Mouse (Mus musculus): ENCODE results near the gene Katnb1.

The Katnb1 gene

DNA sequence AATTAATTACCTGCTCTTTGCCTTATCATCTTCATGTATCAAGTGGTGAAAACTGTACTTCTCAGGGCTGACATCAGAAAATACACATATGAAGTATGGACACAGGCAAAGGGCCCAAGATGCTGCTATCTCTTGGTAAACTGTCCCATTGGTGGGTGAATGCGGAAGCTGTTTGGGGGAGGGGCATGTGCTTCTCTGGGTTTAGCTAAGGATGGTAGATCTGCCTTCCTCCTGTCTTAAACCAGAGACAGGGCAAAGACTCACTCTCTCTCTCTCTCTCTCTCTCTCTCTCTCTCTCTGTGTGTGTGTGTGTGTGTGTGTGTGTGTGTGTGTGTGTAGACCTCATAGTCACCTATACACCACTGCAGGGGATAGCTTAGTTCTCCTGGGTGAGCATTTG lies 60.0 kb downstream of the Katnb1 start:
- DNase-seq (ENCODE audit: low spot score): no peak

DNA sequence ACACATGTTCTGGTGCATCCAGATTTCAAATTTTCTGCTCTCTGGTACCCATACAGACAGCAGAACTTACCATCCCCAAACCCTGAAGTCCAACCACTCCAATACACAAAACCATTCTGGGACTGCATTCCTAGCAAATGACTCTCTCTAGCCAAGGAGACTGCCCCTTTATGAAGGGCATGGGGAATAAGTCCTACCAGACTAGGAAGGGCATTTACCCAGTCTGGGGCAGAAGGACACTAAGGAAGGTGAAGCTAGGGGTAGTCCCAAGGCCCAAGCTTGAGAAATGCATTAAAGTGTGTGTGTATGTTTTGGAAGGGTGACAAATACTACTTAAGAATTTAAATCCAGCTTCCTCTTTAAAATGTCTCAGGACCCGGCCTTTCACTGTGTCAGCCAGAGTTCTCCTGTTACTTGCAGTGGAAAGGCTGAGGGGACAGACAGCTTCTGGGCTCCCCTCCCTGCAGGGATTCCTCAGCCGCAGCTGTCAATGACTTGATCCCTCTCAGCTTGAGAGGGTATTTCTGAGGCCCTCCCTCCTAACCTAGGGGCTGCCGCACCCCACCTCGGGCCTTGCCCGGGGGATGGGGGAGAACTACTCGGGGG lies 60.6 kb downstream of the Katnb1 start:
- DNase-seq (ENCODE audit: low spot score): no peak

- DNase-seq (ENCODE audit: low spot score): peak; percentile 79
Measured at GRCm38 (mm10) chr8:95142075-95142831, 61.3 kb downstream of the Katnb1 start.

DNA sequence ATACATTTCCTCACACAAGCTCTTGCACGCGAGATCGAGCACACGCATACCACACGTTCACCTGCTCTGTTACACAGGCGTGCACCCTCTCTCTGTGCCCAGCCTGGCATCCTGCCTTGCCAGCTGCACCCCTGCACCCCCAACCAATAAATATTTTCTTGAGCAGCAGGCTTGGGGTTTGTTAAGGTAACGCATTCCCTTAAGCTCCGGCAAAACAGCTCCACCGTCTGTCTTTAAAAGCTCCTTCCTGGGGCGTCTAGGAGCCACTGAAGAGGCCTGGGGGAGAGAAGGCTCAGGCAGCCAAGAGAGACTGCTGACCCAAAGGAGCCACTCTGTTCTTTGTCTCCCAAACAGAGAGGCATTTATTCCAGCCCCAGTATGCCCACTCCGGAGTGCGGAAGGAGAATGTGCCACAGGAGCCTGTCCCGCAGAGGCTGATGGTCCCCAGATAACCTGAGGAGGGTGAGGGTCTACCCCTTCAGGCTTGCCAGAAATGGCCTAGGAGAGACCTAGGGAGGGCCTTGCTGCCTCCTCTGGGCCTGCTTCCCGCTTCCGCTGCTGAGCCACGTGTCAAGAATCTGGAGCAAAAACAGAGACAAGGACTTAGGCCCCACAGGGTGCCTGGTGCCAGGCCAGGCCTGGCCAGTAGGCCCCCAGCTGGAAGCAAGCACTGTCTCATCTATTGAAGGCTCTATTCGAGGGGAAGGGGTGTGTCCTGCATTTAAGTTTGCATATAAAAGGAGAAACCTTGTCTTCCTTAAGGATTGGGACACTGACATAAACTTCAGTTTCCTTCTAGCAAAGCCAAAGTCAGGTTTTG lies 62.2 kb downstream of the Katnb1 start:
- DNase-seq (ENCODE audit: low spot score): no peak

DNA sequence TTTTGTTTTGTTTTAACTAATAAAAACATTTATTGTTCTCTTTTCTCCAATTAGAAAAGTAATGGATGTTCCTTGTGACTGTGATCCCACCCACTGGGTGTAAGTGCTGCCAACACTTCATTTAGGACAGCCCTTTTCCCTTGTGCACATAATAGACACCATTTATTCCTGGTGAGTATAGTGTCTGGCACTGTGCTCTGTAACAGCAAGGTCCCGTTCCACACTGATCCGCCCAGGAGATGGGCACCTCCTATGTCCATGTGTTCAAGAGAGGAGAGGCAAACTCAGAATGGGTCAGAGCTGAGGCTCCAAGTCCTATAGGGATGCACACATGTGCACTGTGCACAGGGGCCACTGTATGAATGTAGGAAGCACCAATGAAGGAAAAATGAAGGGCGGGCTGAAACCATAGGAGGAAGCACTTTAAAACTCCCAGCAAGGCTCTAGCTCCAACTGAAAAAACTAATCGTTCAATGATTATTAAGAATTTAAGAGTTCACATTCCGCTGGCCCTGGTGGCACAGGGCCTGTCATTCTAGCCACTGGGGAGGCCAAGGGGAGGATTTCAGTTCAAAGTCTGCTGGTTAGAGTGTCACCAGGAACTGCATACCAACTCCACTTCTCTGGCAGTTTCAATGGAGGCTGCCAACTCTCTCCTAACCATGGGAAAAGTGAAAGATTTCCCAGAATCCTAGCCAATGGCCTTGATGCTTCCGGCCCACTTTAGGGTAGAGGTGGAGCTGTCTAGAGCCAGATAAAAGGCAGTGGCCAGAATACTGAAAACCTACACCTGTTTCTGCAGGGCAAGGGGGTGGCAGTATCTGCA lies 63.0 kb downstream of the Katnb1 start:
- no peak for DNase-seq (ENCODE audit: low spot score)

DNA sequence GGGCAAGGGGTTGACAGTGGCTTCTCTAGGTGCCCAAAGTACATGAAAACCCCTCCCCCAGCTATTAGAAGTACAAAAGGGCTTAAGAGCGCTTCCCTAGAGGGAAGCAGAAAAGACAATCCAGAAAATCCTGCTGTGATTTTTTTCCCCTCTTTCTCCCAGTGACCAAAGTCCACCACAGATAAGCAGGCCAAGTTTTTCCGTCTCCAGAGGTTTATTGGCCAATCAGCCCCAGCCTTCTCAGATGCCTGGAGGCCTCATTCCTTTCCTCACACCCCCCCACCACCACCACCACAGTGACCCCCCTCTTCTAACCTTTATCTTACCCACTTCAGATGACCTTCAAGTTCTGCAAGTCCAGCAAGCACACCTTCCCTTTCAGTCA lies 63.6 kb downstream of the Katnb1 start:
- no peak for DNase-seq (ENCODE audit: low spot score)

DNA sequence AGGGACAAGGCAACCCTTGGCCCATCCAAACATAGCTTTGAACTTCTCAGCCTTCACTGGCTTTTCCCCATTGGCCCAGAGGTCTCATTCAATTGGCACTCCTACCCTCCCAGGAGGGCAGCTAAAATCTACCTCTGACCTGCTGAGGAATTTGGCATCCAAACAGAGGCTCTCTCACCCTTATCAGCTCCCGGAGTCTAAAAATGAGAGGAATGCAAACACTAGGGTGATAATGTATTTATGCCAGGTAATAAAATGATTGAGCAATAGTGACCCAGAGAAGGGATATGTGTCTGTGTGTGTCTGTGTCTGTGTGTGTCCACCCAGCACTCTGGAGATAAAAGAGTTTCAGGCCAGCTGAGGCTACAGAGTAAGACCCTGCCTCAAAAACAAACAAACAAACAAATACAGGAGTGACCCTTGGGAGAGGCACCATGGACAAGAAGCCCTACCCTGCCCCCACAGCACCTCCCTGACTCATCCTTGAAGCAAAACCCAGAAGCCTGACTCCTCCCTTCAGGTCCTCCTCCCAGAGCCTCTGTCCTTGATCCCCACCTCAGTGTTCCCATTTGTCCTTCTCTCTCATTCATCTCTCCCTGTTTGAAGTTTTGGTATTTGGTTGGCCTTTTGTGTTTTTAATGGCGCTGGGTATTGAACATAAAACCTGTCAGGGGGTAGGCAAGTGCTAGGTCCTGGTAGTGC lies 65.2 kb downstream of the Katnb1 start:
- DNase-seq (ENCODE audit: low spot score): no peak

DNA sequence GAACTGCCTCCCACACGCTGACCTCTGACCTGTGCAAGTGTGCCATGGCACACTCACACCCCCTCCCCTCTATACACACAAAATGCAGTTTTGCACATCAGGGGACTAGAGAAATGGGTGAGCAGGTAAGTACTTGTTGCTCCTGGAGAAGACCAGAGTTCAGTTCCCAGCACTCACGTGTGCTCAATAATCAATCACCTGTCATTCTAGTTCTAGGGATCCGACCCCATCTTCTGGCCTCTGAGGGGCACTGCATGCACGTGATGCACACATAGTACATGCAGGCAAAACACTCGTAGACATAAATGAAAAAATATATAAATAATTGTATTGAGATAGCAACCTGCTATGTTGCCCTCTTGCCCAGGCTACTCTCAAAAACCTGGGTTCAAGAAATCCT lies 65.9 kb downstream of the Katnb1 start:
- DNase-seq (ENCODE audit: low spot score): no peak

DNA sequence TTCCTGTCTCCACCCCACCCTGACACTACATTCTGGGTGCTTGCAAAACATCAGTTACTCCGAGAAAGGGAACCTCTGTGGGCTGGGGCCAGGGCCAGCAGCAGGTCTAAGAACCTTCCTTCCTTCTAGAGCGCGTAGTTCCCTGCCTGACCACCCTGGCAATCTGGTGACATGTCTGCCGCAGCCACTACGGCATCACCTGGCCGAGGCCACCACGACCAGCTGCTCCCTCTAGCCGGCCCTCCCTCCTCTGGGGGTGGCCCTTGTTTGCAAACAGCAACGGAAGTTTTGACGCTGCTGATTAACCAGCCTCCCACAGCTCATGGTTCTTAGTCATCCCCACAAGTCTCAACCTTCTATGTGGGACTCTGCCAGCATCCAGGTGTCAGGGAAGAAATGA lies 68.4 kb downstream of the Katnb1 start:
- DNase-seq (ENCODE audit: low spot score): no peak

- no peak for DNase-seq (ENCODE audit: low spot score)
Measured at GRCm38 (mm10) chr8:95150608-95151007, 69.6 kb downstream of the Katnb1 start.
